Mouse (Mus musculus): ENCODE data around the gene Tex101. TPM values are rescaled to one million over a fixed set of nuclear protein-coding genes. Genes with fewer than 3 reads are reported as not detected.

The Tex101 gene
- not detected for polyA plus RNA-seq (2017; shearing (Covaris generic))

GRCm38 (mm10) chr7:24676575-24676974 is at the start of gene Tex101:
Gene Tex101, minus strand, starts transcription at chr7:24676675.

DNA sequence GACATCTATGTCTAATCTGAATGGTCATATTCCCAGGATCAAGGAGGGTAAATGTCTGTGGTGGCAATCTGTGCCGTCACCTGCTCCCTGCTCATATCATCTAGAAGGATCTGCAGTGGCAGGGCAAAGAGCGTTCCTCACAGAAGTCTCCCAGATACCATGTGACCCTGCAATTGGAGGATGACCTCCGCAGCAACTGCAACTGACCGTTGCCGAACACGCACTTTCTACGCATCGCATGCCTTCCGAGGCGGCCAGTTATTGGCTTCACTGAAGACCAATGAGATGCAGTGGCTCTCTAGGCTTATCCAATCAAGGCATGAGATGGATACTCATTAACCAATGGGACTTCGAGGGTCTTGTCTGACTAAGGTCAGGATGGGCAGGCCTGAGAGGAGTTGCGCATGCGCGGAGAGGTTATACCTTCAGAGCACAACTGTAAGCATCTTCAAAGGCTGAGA is 32.4 kb upstream of the Tex101 start, which contains the start of gene BC049730:
Gene BC049730 (plus strand): TSS at position 411 of the 461 bp plus-strand sequence.

GRCm38 (mm10) chr7:24636264-24636663 is 40.2 kb downstream of the Tex101 start, which contains the start of gene Lypd3:
Gene Lypd3, plus strand, starts transcription at chr7:24636550.

Other genes with a start within 250 kb of the Tex101 start
- not detected for gene Irgc1, start 224.4 kb downstream of the Tex101 start, polyA plus RNA-seq (2017; shearing (Covaris generic))
- 1.8 TPM for gene Plaur, start 214.2 kb downstream of the Tex101 start, polyA plus RNA-seq (2017; shearing (Covaris generic))
- not detected for gene Cadm4, start 194.7 kb downstream of the Tex101 start, polyA plus RNA-seq (2017; shearing (Covaris generic))
- gene Zfp428, start 169.7 kb downstream of the Tex101 start, polyA plus RNA-seq (2017; shearing (Covaris generic)), result 1.3 TPM
- gene AC161166.1, start 164.2 kb downstream of the Tex101 start, polyA plus RNA-seq (2017; shearing (Covaris generic)), result not detected
- gene Irgq, start 146.0 kb downstream of the Tex101 start, polyA plus RNA-seq (2017; shearing (Covaris generic)), result 2.7 TPM
- not detected for gene Pinlyp, start 130.6 kb downstream of the Tex101 start, polyA plus RNA-seq (2017; shearing (Covaris generic))
- gene Xrcc1, start 130.4 kb downstream of the Tex101 start, polyA plus RNA-seq (2017; shearing (Covaris generic)), result 47.0 TPM
- gene Ethe1, start 89.1 kb downstream of the Tex101 start, polyA plus RNA-seq (2017; shearing (Covaris generic)), result 13.6 TPM
- not detected for gene Zfp575, start 89.0 kb downstream of the Tex101 start, polyA plus RNA-seq (2017; shearing (Covaris generic))
- gene Phldb3, start 65.9 kb downstream of the Tex101 start, polyA plus RNA-seq (2017; shearing (Covaris generic)), result not detected
- gene Lypd3, start 40.1 kb downstream of the Tex101 start, polyA plus RNA-seq (2017; shearing (Covaris generic)), result not detected
- not detected for gene BC049730, start 32.6 kb upstream of the Tex101 start, polyA plus RNA-seq (2017; shearing (Covaris generic))
- not detected for gene Gm4763, start 50.2 kb upstream of the Tex101 start, polyA plus RNA-seq (2017; shearing (Covaris generic))
- not detected for gene Cd177, start 83.6 kb upstream of the Tex101 start, polyA plus RNA-seq (2017; shearing (Covaris generic))
- gene Ceacam10, start 100.5 kb upstream of the Tex101 start, polyA plus RNA-seq (2017; shearing (Covaris generic)), result not detected
- gene Gm9844, start 185.5 kb upstream of the Tex101 start, polyA plus RNA-seq (2017; shearing (Covaris generic)), result 29.3 TPM
- not detected for gene Lypd4, start 193.3 kb upstream of the Tex101 start, polyA plus RNA-seq (2017; shearing (Covaris generic))
- not detected for gene Dmrtc2, start 193.4 kb upstream of the Tex101 start, polyA plus RNA-seq (2017; shearing (Covaris generic))
- gene Rps19, start 207.7 kb upstream of the Tex101 start, polyA plus RNA-seq (2017; shearing (Covaris generic)), result 5,321 TPM
- 0.35 TPM for gene Cd79a, start 220.7 kb upstream of the Tex101 start, polyA plus RNA-seq (2017; shearing (Covaris generic))
- gene Arhgef1, start 226.2 kb upstream of the Tex101 start, polyA plus RNA-seq (2017; shearing (Covaris generic)), result 1,020 TPM